In the genomic region with DNA sequence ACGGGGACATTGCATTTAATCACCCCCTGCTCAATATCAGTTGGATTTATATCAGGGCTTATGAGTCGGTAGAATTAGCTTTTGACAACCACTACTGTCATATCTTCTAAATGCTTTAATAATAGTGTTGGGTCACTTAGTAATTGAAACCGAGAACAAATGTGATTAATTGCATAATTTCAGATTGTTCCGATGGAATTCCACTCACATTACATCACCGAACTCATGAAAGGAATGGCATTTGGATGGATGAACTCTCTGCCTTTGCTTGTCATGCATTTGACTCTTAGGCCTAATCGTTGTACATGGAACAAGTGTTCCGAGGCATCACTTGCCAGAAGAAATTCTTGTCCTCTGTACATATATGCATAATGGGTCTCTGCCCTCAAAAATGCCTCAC, we compare ENCODE assay signal across 14 mouse cellular contexts.
"Had no signal": no experiment of that assay in that cellular context is flagged by ENCODE, and none has a peak within 500 bp of the region (broad histone marks: within the 10 kb centered on the region; RNA-seq: fewer than 3 reads in every experiment).

No protein-coding gene starts in this region.

- H3K9me3 ChIP-seq: midbrain, embryonic 12.5 days; midbrain, embryonic 15.5 days; neural tube, embryonic 12.5 days; stomach, embryonic 15.5 days had no signal

- ATAC-seq: midbrain, embryonic 15.5 days had no signal

- H3K4me3 ChIP-seq: midbrain, embryonic 12.5 days; midbrain, embryonic 15.5 days; neural tube, embryonic 12.5 days; stomach, embryonic 15.5 days had no signal

- H3K27me3 ChIP-seq: midbrain, embryonic 12.5 days; midbrain, embryonic 15.5 days; neural tube, embryonic 12.5 days; stomach, embryonic 15.5 days had no signal

- H3K27ac ChIP-seq: liver, embryonic 14.5 days; midbrain, embryonic 12.5 days; midbrain, embryonic 15.5 days; neural tube, embryonic 12.5 days; stomach, embryonic 15.5 days; stomach, postnatal 0 days had no signal

- H3K4me1 ChIP-seq: midbrain, embryonic 12.5 days; midbrain, embryonic 15.5 days; neural tube, embryonic 12.5 days; stomach, embryonic 15.5 days had no signal

- DNase-seq: lung, adult 18-20 months; lung, embryonic 14.5 days; lung, postnatal 10 days; lung, postnatal 4 days; right cerebral cortex, postnatal 14 days; thymus, adult 2 months; thymus, postnatal 25 days; thymus, postnatal 4 days had no signal

- H3K9ac ChIP-seq: liver, embryonic 14.5 days; lung, embryonic 14.5 days; midbrain, embryonic 12.5 days; midbrain, embryonic 15.5 days; neural tube, embryonic 12.5 days; stomach, embryonic 15.5 days had no signal

- H3K4me2 ChIP-seq: lung, embryonic 14.5 days; midbrain, embryonic 12.5 days; midbrain, embryonic 15.5 days; neural tube, embryonic 12.5 days; stomach, embryonic 15.5 days had no signal

- H3K36me3 ChIP-seq: midbrain, embryonic 12.5 days; midbrain, embryonic 15.5 days; neural tube, embryonic 12.5 days; stomach, embryonic 15.5 days had no signal
